In genomic region chr1:86409476-86409875, GRCm38 (mm10) we compare ENCODE assay signal across 25 mouse cellular contexts. TPM values are rescaled to one million over a fixed set of nuclear protein-coding genes. Genes with fewer than 3 reads are reported as not detected.
"Had no signal": no experiment of that assay in that cellular context is flagged by ENCODE, and none has a peak within 500 bp of the region (broad histone marks: within the 10 kb centered on the region; RNA-seq: fewer than 3 reads in every experiment).

No protein-coding gene starts in this region.

- H3K9ac ChIP-seq: lung, embryonic 14.5 days; midbrain, embryonic 12.5 days; neural tube, embryonic 13.5 days; neural tube, embryonic 15.5 days had no signal

- DNase-seq: lung, adult 18-20 months; lung, embryonic 14.5 days; lung, postnatal 10 days; lung, postnatal 4 days; midbrain, embryonic 14.5 days; right cerebral cortex, postnatal 25 days; right cerebral cortex, postnatal 4 days; spleen, adult 18-20 months; thymus, adult 18-20 months; thymus, postnatal 14 days; thymus, postnatal 36 days had no signal

- ATAC-seq: midbrain, embryonic 16.5 days had no signal

- H3K4me3 ChIP-seq: midbrain, embryonic 10.5 days; midbrain, embryonic 12.5 days; myocyte; neural tube, embryonic 13.5 days; neural tube, embryonic 15.5 days had no signal

- H3K4me2 ChIP-seq: lung, embryonic 14.5 days; midbrain, embryonic 12.5 days; neural tube, embryonic 13.5 days; neural tube, embryonic 15.5 days had no signal

- H3K27ac ChIP-seq: midbrain, embryonic 10.5 days; midbrain, embryonic 12.5 days; neural tube, embryonic 13.5 days; neural tube, embryonic 15.5 days had no signal

- H3K36me3 ChIP-seq: midbrain, embryonic 10.5 days; midbrain, embryonic 12.5 days; neural tube, embryonic 13.5 days; neural tube, embryonic 15.5 days had no signal

- H3K27me3 ChIP-seq: midbrain, embryonic 12.5 days; neural tube, embryonic 13.5 days; neural tube, embryonic 15.5 days had no signal

- H3K9me3 ChIP-seq: midbrain, embryonic 10.5 days; midbrain, embryonic 12.5 days; neural tube, embryonic 13.5 days; neural tube, embryonic 15.5 days had no signal

- H3K4me1 ChIP-seq: midbrain, embryonic 12.5 days; neural tube, embryonic 13.5 days had no signal

RNA-seq across cellular contexts. Expression of gene Nmur1, which starts 16.6 kb away (rescaled TPM):
- total RNA-seq: megakaryocyte, adult 5-6 weeks; megakaryocyte-erythroid progenitor cell, adult 5-6 weeks had no signal
- polyA plus RNA-seq: lung, embryonic 14.5 days; midbrain, embryonic 10.5 days; midbrain, embryonic 12.5 days; midbrain, embryonic 14.5 days; myocyte; neural tube, embryonic 11.5 days; stomach, embryonic 14.5 days; stomach, embryonic 16.5 days; thymus, postnatal 0 days had no signal

RNA-seq across cellular contexts. Expression of gene Tex44, which starts 16.7 kb away (rescaled TPM):
- total RNA-seq: megakaryocyte, adult 5-6 weeks; megakaryocyte-erythroid progenitor cell, adult 5-6 weeks had no signal
- polyA plus RNA-seq: lung, embryonic 14.5 days; lung, embryonic 16.5 days; midbrain, embryonic 12.5 days; midbrain, embryonic 14.5 days; midbrain, embryonic 16.5 days; myocyte; neural tube, embryonic 11.5 days; neural tube, embryonic 13.5 days; neural tube, embryonic 15.5 days; small intestine, adult 2 months; stomach, embryonic 14.5 days; stomach, embryonic 16.5 days had no signal
